Mouse (Mus musculus) E14TG2a.4 (cell line): Measurements from ENCODE around the gene Atp2c2.

ENCODE experiments used
- CTCF ChIP-seq: conservative IDR thresholded peaks from 2 replicates; pipeline ENCODE4 v1.5.1; 2014; ENCODE audit warnings: low read length
- POU5F1 ChIP-seq: IDR thresholded peaks from 2 replicates; pipeline ENCODE4 v1.6.1; 2014; ENCODE audit warnings: low read length, borderline replicate concordance

DNA sequence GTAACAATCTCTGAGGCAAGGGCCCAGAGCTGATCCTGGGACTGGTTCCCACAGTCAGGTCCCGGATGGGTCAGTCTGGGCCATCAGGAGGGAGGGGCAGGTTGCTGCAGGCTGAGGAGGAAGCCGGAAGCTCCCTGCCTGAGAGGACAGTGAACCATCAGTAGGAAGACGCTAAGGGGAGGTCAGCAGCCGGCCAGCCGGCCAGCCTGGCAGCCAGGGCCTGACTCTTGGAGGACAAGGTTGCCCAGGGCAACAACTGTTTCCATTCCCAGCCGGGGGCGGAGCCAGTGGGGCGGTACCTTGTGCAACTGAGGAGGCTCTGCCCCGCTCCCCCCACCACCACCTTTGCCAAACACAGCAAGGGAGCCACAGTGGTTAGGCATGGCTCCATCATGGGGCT lies 38.7 kb upstream of the Atp2c2 start:
- TF ChIP-seq CTCF: no peak
- TF ChIP-seq POU5F1: no peak
